Mouse (Mus musculus): ENCODE results near the gene Tepp. TPM values are rescaled to one million over a fixed set of nuclear protein-coding genes. Genes with fewer than 3 reads are reported as not detected.

The Tepp gene
- polyA plus RNA-seq (2012) = not detected in 2 replicates

DNA sequence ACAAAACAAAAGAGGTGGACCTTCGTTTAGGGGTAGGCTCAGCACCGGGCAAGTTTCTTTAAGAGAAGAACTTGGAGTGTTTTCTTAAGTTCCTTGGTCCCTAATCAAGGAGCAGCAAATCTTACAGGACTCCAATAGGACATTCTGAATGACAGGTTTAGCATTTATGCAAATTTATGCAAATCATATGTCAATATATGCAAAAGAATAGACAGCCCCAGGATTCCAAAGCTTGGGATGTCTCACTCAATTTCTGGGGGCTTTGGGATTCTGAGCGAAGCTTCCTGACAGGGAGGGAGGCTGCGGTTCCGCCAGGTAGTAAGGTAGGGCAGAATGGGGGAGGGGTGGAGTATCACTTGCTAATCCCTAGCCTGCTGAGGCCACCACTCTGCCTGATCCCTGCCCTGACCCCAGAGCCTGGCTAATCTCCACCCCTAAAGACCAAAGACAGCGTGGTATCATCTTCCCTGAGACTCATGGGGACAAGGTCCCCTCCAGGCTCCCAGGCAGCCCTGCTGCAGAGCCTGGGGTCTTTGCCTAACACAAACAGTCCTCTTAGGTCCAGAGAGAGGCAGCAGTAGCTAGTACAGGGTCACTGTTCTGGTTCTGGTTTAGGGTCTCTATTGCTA lies at the start of gene Tepp:
TSS of gene Tepp (plus strand) at position 225 of the 629 bp plus-strand sequence.

DNA sequence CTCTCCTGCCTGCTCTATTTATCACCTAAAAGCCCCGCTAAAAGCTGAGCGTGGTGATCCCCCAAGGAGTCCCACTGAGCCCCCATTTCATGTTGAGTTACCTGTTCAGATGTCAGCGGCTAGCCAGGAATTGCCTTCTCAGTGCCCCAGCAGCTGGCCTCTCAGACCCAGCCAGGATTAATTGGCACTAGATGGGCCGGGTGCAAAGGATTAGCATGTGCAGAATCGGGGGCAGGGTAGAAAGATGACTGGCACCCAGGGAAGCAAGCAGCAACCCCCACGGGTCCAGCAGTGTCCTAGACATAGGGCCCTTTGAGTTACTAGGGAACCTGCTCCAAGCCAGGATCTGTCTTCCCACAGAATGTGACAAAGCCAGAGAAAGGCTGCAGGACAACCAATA lies 3.9 kb upstream of the Tepp start, which contains the start of gene Cngb1:
TSS of gene Cngb1 (minus strand) at position 155 of the 400 bp plus-strand sequence.

DNA sequence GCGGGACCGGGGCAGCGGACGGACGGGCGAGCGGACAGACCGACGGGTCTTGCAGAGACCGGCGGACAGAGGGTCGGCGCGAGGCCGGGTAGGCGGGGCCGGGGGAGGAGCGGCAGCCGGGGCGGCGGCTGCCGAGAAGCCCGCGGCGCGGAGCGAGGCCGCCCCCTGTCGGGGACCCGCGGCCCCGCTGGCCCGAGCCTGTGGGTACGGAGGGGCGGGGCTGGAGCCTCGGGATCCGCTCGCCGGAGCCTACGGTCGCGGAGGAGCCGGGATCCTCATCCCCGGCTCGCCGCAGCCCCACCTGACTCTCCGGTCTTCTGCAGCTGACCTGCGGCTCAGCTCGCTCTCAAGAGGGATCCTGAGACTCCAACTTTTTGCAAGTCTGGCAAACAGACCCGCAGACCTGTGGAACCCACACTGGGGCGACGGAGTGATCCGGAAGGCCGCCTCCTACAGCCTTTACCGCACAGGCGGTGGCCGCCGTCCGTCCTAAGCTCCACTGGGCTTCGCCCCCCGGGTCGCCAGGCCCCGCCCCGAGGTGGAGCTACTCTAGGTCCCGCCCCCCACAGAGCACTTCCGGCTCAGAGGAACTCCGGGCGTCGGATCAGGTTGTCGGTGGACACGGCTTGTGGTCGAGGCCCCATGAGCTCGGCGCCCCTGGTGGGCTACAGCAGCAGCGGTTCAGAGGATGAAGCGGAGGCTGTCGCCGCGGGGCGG lies 21.5 kb downstream of the Tepp start, which contains the start of the genes Zfp319 and Usb1:
TSS of gene Zfp319 (minus strand) at position 231 of the 717 bp plus-strand sequence.
TSS of gene Usb1 (plus strand) at position 565 of the 717 bp plus-strand sequence.

DNA sequence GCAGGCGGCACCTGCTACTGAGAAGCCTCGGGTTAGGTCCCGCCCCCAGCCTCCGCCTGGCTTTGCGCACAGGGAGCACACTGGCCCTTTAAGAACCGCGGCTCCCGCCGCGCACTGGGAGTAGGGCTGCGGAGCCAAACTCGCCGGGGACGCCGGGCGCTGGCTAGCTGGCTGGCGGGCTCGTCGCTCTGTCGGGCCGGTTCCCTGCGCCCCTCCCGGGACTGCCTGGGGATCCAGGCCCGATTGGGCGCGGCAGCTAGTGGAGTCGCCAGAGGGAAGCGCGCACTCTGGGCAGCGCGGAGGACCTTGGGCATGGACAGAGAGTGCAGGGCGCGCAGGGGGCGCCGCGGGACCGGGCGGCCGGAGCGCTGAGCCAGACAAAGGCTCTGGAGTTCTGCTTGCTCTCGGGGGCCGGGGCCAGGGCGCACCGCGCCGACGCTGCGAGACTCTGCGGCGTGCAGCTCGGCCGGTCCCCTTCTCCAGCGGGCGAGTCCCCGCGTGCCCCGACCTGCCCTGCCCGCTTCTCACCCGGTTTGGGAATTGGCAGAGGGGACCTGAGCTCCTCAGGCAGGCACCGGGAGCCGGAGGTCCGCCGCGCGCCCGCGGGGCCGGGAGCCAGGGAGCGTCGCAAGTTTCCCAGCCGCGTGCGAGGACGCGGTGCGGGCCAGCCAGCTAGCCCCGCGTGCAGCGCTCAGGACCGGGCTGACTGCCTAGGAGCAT lies 41.9 kb downstream of the Tepp start, which contains the start of gene Mmp15:
TSS of gene Mmp15 (plus strand) at position 118 of the 720 bp plus-strand sequence.

Other genes with a start within 250 kb of the Tepp start
- gene Katnb1, start 229.4 kb upstream of the Tepp start, polyA plus RNA-seq (2012) = 66.6 and 88.6 TPM in 2 replicates
- gene Kifc3, start 107.8 kb upstream of the Tepp start, polyA plus RNA-seq (2012) = 3.2 and 4.7 TPM in 2 replicates
- gene Cngb1, start 4.0 kb upstream of the Tepp start, polyA plus RNA-seq (2012) = 13.5 and 19.8 TPM in 2 replicates
- 11.6 and 14.2 TPM in 2 replicates for gene Zfp319, start 21.4 kb downstream of the Tepp start, polyA plus RNA-seq (2012)
- gene Usb1, start 21.7 kb downstream of the Tepp start, polyA plus RNA-seq (2012) = 17.2 and 19.6 TPM in 2 replicates
- gene Mmp15, start 41.7 kb downstream of the Tepp start, polyA plus RNA-seq (2012) = 0.60 and 1.8 TPM in 2 replicates
- 27.1 and 27.2 TPM in 2 replicates for gene Cfap20, start 124.3 kb downstream of the Tepp start, polyA plus RNA-seq (2012)
- 13.8 and 15.6 TPM in 2 replicates for gene Csnk2a2, start 179.5 kb downstream of the Tepp start, polyA plus RNA-seq (2012)
- not detected in 2 replicates for gene Ccdc113, start 223.5 kb downstream of the Tepp start, polyA plus RNA-seq (2012)